Mouse (Mus musculus) thymus, adult 2 months (tissue): ENCODE data around the gene Rock2.

ENCODE experiments used
- CTCF ChIP-seq: fragments of 200-500 bp; IDR thresholded peaks from 2 replicates; pipeline ENCODE4 v1.5.1; 2012; ENCODE audit warnings: mild to moderate bottlenecking, control low read depth, low read length, moderate library complexity, borderline replicate concordance; ENCODE audit not compliant: control insufficient read depth, poor library complexity, insufficient read depth; ENCODE audit errors: extremely low read depth
- POLR2A ChIP-seq: fragments of 200-500 bp; IDR thresholded peaks from 2 replicates; pipeline ENCODE4 v1.6.1; 2012; ENCODE audit warnings: mild to moderate bottlenecking, low read length, control low read depth, moderate library complexity; ENCODE audit not compliant: control insufficient read depth, poor library complexity, insufficient read depth; ENCODE audit errors: extremely low read depth

DNA sequence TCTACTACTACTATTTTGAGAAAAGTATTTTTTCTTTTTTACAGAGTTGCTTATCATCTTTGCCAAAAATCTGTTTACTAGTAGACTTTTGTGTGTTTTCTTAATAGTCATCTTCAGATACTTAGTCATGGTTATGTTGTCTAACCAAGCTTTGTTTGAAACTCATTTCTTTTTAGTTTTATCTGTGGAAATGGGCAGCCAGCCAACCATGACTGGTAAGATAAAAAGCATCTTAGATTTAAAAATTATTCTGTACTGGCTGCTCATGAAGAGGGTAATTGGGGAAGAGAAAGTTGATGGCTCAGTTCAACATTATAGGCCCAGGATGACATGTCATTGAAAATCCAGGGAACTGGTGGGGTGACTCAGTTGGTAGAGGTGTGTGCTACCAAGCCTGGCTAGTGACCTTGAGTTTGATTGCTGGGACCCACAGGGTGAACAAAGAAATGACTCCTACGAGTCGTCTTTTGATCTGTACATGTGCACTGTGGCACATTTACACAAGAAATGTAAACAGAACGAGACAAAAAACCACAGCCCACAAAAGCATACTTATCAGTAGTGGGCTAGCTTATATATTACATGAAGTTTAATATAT is 6.0 kb downstream of the Rock2 start:
- TF ChIP-seq CTCF (no peak), POLR2A (no peak)
